Mouse (Mus musculus) embryonic fibroblast, embryonic 13.5 days (primary cell): ENCODE results near the gene Ubr1.

ENCODE experiments used
- CTCF ChIP-seq: IDR thresholded peaks from 2 replicates; pipeline ENCODE4 v1.5.1; 2011; ENCODE audit warnings: mild to moderate bottlenecking, control low read depth, low read length, moderate library complexity, borderline replicate concordance; ENCODE audit not compliant: insufficient read depth
- POLR2A ChIP-seq: IDR thresholded peaks from 2 replicates; pipeline ENCODE4 v1.6.1; 2011; ENCODE audit warnings: low read depth, mild to moderate bottlenecking, control low read depth, low read length, moderate library complexity

DNA sequence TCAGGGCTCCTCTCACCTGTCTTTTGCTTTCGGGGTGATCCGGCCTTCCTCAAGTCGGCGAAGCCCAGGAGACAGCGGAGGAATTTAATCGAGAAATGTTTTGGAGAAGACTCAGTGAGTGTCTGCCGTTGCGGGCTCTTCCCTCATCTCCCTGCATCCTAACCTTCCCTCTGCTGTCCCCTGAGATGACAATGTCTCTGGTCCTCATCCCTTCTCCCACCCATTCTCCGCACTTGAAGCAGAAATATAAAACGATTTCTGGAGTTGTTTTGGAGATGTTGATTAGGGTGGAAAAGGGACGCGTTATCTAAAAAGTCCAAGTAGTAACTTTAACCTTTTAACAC is 38.1 kb upstream of the Ubr1 start:
- TF ChIP-seq POLR2A, result no peak
- no peak for TF ChIP-seq CTCF
